Mouse (Mus musculus) stomach, postnatal 0 days (tissue): ENCODE measurements around the gene A630023A22Rik. TPM values are rescaled to one million over a fixed set of nuclear protein-coding genes. Genes with fewer than 3 reads are reported as not detected.

ENCODE experiments used
- ATAC-seq: fragments of 200-750 bp; cut with Nextera tagmentation; 2 replicates; pipeline ENCODE4 v1.8.0; 2017; ENCODE audit not compliant: low FRiP score, low TSS enrichment
- DNase-seq: peaks from one replicate; pipeline ENCODE4 v3.0.0-alpha.2; 2016; ENCODE audit warnings: low spot score
- H3K27ac ChIP-seq: fragments of 300-500 bp; sonication (generic); replicated peaks from 2 replicates; pipeline ENCODE4 v1.5.1; 2014; ENCODE audit warnings: mild to moderate bottlenecking, control low read depth
- H3K27me3 ChIP-seq: fragments of 300-500 bp; sonication (generic); 2 replicates; pipeline ENCODE4 v1.6.1; 2014; ENCODE audit warnings: low read length; ENCODE audit not compliant: control insufficient read depth, insufficient read depth
- H3K36me3 ChIP-seq: fragments of 300-500 bp; sonication (generic); 2 replicates; pipeline ENCODE4 v1.6.1; 2014; ENCODE audit warnings: low read length, mixed read lengths; ENCODE audit not compliant: control insufficient read depth, insufficient read depth
- H3K4me1 ChIP-seq: fragments of 300-500 bp; sonication (generic); replicated peaks from 2 replicates; pipeline ENCODE4 v1.6.1; 2014; ENCODE audit warnings: antibody characterized with exemption; ENCODE audit not compliant: control insufficient read depth, insufficient read depth
- H3K4me2 ChIP-seq: fragments of 300-500 bp; sonication (generic); replicated peaks from 2 replicates; pipeline ENCODE4 v1.6.1; 2014; ENCODE audit warnings: low read depth, mild to moderate bottlenecking, control low read depth, moderate library complexity
- H3K4me3 ChIP-seq: fragments of 300-500 bp; sonication (generic); 2 replicates; pipeline ENCODE4 v1.5.1; 2014; ENCODE audit warnings: low read depth, low read length, control low read depth
- H3K9ac ChIP-seq: fragments of 300-500 bp; sonication (generic); 2 replicates; pipeline ENCODE4 v1.6.1; 2014; ENCODE audit warnings: mild to moderate bottlenecking, low read length, control low read depth, mixed read lengths
- H3K9me3 ChIP-seq: fragments of 300-500 bp; sonication (generic); 2 replicates; pipeline ENCODE4 v1.6.1; 2016; ENCODE audit warnings: low read length; ENCODE audit not compliant: control insufficient read depth
- CTCF ChIP-seq: IDR thresholded peaks from 2 replicates; pipeline ENCODE4 v1.5.1; 2016; ENCODE audit warnings: antibody characterized with exemption, low read depth, mild to moderate bottlenecking, moderate library complexity
- EP300 ChIP-seq: optimal IDR thresholded peaks from 2 replicates; pipeline ENCODE3; 2016; ENCODE audit warnings: antibody characterized with exemption
- WGBS: fragments of 180-500 bp; shearing (Covaris S2); extraction: QIAGEN DNeasy Blood & Tissue Kit; methylation state at CpG from one replicate; pipeline ENCODE4 v1.1.7; 2014; 5-methylcytosine and 5-hydroxymethylcytosine counted together
- polyA plus RNA-seq: library from polyadenylated mRNA; unstranded; fragments of >200 nt; fragmentation: Nextera tagmentation; extraction: Ambion mirVana; gene quantifications from 2 replicates; pipeline ENCODE4 v1.2.1, GENCODE M21; 2015

A630023A22Rik gene
- polyA plus RNA-seq, 1 experiment from 2014 or later: 0.15 TPM

- H3K4me2 ChIP-seq: no peak within 1 kb of the TSS
- no peak within 1 kb of the TSS for H3K4me3 ChIP-seq
- H3K27ac ChIP-seq: no peak within 1 kb of the TSS
- DNase-seq: no peak
- H3K9me3 ChIP-seq: no peaks in the 10 kb centered on the region
- no peak for ATAC-seq
- H3K36me3 ChIP-seq: no peaks in the 10 kb centered on the region
- no peak for TF ChIP-seq EP300
- TF ChIP-seq CTCF: no peak
- H3K4me1 ChIP-seq: no peaks in the 10 kb centered on the region
- no peak within 1 kb of the TSS for H3K9ac ChIP-seq
- H3K27me3 ChIP-seq: no peaks in the 10 kb centered on the region
- WGBS: 91% methylated on average over 4 of the region's 4 CpGs
These were observed 86.2 kb downstream of the A630023A22Rik start, which contains the start of gene Gm5460 for GRCm38 (mm10) chr14:34016381-34016780. Gene Gm5460 (plus strand): TSS chr14:34016758.

DNA sequence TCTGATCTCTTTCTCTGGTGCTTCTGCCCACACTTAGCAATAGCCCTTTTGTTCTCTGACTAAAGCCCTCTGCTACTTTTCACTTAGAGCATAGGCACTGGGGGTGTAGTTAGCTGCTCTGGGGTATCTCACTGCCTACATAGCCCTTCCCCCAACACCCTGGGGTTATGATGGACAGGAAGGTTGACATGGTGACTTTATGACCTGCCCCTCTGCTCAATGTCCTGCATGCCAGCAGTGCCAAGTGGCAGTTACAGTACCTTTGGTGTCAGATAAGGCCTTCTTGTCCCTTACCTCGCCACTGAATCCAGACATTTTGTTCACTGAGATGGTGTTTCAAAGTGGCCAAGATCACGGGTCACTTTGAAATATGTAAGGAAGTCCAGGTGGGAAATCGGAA is 87.5 kb downstream of the A630023A22Rik start, which contains the start of gene Gm30083:
Gene Gm30083, minus strand, starts transcription at position 120 of the 400 bp plus-strand sequence.
- H3K9me3 ChIP-seq: no peaks in the 10 kb centered on the region
- no peaks in the 10 kb centered on the region for H3K36me3 ChIP-seq
- H3K4me1 ChIP-seq: no peaks in the 10 kb centered on the region
- no peaks in the 10 kb centered on the region for H3K27me3 ChIP-seq
- WGBS: 79% methylated on average over 3 of the region's 3 CpGs
- no peak within 1 kb of the TSS for H3K27ac ChIP-seq
- no peak within 1 kb of the TSS for H3K4me3 ChIP-seq
- H3K9ac ChIP-seq: no peak within 1 kb of the TSS
- TF ChIP-seq CTCF: no peak
- no peak within 1 kb of the TSS for H3K4me2 ChIP-seq
- ATAC-seq (no peak), DNase-seq (no peak)

GRCm38 (mm10) chr14:34002358-34002757 is 100.2 kb downstream of the A630023A22Rik start:
- no peaks in the 10 kb centered on the region for H3K9me3 ChIP-seq
- 91% methylated on average over 5 of the region's 5 CpGs for WGBS
- H3K4me3 ChIP-seq: no peak overlapping the region
- no peak overlapping the region for H3K4me2 ChIP-seq
- no peak for ATAC-seq
- DNase-seq: no peak
- TF ChIP-seq EP300 (no peak), CTCF (no peak)
- no peaks in the 10 kb centered on the region for H3K36me3 ChIP-seq
- H3K27me3 ChIP-seq: no peaks in the 10 kb centered on the region
- H3K4me1 ChIP-seq: no peaks in the 10 kb centered on the region
- no peak overlapping the region for H3K27ac ChIP-seq
- H3K9ac ChIP-seq: no peak overlapping the region

GRCm38 (mm10) chr14:34001445-34001844 is 101.1 kb downstream of the A630023A22Rik start:
- Histone ChIP-seq H3K4me1 (no peaks in the 10 kb centered on the region), H3K4me3 (no peak overlapping the region)
- no peak for ATAC-seq

More at GRCm38 (mm10) chr14:34001445-34001844, 101.1 kb downstream of the A630023A22Rik start:
- no peak for DNase-seq
- Histone ChIP-seq H3K4me2 (no peak overlapping the region), H3K9ac (no peak overlapping the region), H3K27me3 (no peaks in the 10 kb centered on the region), H3K36me3 (no peaks in the 10 kb centered on the region), H3K27ac (no peak overlapping the region), H3K9me3 (no peaks in the 10 kb centered on the region)
- TF ChIP-seq EP300 (no peak), CTCF (no peak)

Other genes starting within 250 kb of the A630023A22Rik start
- gene Gdf10, start 179.2 kb downstream of the A630023A22Rik start, polyA plus RNA-seq: 2.0 and 2.2 TPM in 2 replicates
- gene Gdf2, start 161.7 kb downstream of the A630023A22Rik start, polyA plus RNA-seq: 0.02 and 0.07 TPM in 2 replicates
- 0.01 TPM in 1 of 2 replicates, not detected in the other for gene Rbp3, start 148.8 kb downstream of the A630023A22Rik start, polyA plus RNA-seq
- gene Zfp488, start 124.0 kb downstream of the A630023A22Rik start, polyA plus RNA-seq: 0.04 TPM in 1 of 2 replicates, not detected in the other
- not detected in 2 replicates for gene Gm30083, start 87.6 kb downstream of the A630023A22Rik start, polyA plus RNA-seq
- not detected in 2 replicates for gene Gm5460, start 86.0 kb downstream of the A630023A22Rik start, polyA plus RNA-seq
- gene Antxrl, start 50.0 kb downstream of the A630023A22Rik start, polyA plus RNA-seq: not detected in 2 replicates
- gene Anxa8, start 16.8 kb downstream of the A630023A22Rik start, polyA plus RNA-seq: 65.7 and 66.2 TPM in 2 replicates
- 0.22 and 0.24 TPM in 2 replicates for gene Npy4r, start 49.7 kb upstream of the A630023A22Rik start, polyA plus RNA-seq
- 0.12 and 0.46 TPM in 2 replicates for gene Gprin2, start 98.9 kb upstream of the A630023A22Rik start, polyA plus RNA-seq
- 1.0 and 1.5 TPM in 2 replicates for gene Syt15, start 116.8 kb upstream of the A630023A22Rik start, polyA plus RNA-seq
- gene Shld2, start 207.7 kb upstream of the A630023A22Rik start, polyA plus RNA-seq: 4.1 TPM in 2 replicates
- 48.8 and 49.4 TPM in 2 replicates for gene Glud1, start 208.0 kb upstream of the A630023A22Rik start, polyA plus RNA-seq